Mouse (Mus musculus) kidney, postnatal 0 days (tissue): Measurements from ENCODE around the gene Zfp57. TPM values are rescaled to one million over a fixed set of nuclear protein-coding genes. Genes with fewer than 3 reads are reported as not detected.
"Not testable (repeated sequence)": the region's sequence is repeated elsewhere in the genome, so short reads cannot be mapped to it uniquely, and the experiment has no call there.

Source experiments
- ATAC-seq: fragments of 200-750 bp; cut with Nextera tagmentation; replicated peaks from 2 replicates; pipeline ENCODE4 v1.8.0; 2017; ENCODE audit warnings: low read depth, moderate number of reproducible peaks, moderate TSS enrichment, moderate library complexity; ENCODE audit not compliant: low FRiP score
- DNase-seq: peaks from one replicate; pipeline ENCODE4 v3.0.0-alpha.2; 2016; ENCODE audit warnings: low spot score
- H3K27ac ChIP-seq: fragments of 300-500 bp; sonication (generic); 2 replicates; pipeline ENCODE4 v1.5.1; 2014; ENCODE audit warnings: mild to moderate bottlenecking
- H3K27me3 ChIP-seq: fragments of 300-500 bp; sonication (generic); 2 replicates; pipeline ENCODE4 v1.6.1; 2014; ENCODE audit warnings: low read length, mixed read lengths; ENCODE audit not compliant: insufficient read depth
- H3K36me3 ChIP-seq: fragments of 300-500 bp; sonication (generic); 2 replicates; pipeline ENCODE4 v1.6.1; 2014; ENCODE audit warnings: low read length, mixed read lengths; ENCODE audit not compliant: insufficient read depth
- H3K4me1 ChIP-seq: fragments of 300-500 bp; sonication (generic); replicated peaks from 2 replicates; pipeline ENCODE4 v1.6.1; 2014; ENCODE audit warnings: antibody characterized with exemption, low read length, mixed read lengths; ENCODE audit not compliant: insufficient read depth
- H3K4me2 ChIP-seq: fragments of 300-500 bp; sonication (generic); 2 replicates; pipeline ENCODE4 v1.6.1; 2014; ENCODE audit warnings: mild to moderate bottlenecking, low read length, moderate library complexity, mixed read lengths
- H3K4me3 ChIP-seq: fragments of 300-500 bp; sonication (generic); replicated peaks from 2 replicates; pipeline ENCODE4 v1.5.1; 2014; ENCODE audit warnings: low read depth, low read length
- H3K9ac ChIP-seq: fragments of 300-500 bp; sonication (generic); 2 replicates; pipeline ENCODE4 v1.6.1; 2014; ENCODE audit warnings: low read depth, low read length
- H3K9me3 ChIP-seq: fragments of 300-500 bp; sonication (generic); replicated peaks from 2 replicates; pipeline ENCODE4 v1.6.1; 2016; ENCODE audit warnings: low read length, inconsistent platforms, mixed read lengths
- CTCF ChIP-seq: IDR thresholded peaks from 2 replicates; pipeline ENCODE4 v1.5.1; 2016; ENCODE audit warnings: antibody characterized with exemption, low read depth, mild to moderate bottlenecking, moderate library complexity
- WGBS: fragments of 180-500 bp; shearing (Covaris S2); extraction: QIAGEN DNeasy Blood & Tissue Kit; methylation state at CpG from one replicate; pipeline ENCODE4 v1.1.7; 2014; 5-methylcytosine and 5-hydroxymethylcytosine counted together
- polyA plus RNA-seq: library from polyadenylated mRNA; unstranded; fragments of >200 nt; fragmentation: Nextera tagmentation; extraction: Ambion mirVana; gene quantifications from 2 replicates; pipeline ENCODE4 v1.2.1, GENCODE M21; 2015

Zfp57 gene
- polyA plus RNA-seq, 1 experiment from 2014 or later: 28.2 TPM

DNA sequence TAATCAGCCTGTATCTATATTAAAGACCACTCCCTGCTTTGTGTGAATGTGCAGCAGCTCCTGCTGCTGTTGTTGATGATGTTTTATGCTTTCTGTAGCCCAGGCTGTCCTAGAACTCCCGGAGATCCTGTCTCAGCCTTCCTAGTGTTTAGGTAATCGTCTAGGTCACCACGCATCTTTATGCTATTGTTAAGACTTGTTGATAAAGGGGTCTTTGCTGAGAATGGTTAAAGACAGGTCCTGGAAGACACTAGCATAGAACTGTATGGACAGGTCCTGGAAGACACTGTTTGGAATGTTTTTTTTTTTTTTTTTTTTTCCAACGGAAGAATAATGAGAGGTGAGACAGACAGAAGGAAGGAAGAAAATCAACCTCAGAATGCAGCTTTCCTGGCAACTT lies 2.4 kb downstream of the Zfp57 start:
- Histone ChIP-seq H3K4me3 (peak overlapping the region; percentile 56), H3K9ac (peak overlapping the region; percentile 64), H3K4me1 (no peaks in the 10 kb centered on the region), H3K36me3 (no peaks in the 10 kb centered on the region; the same call in 1 of the 2 replicates), H3K9me3 (no peaks in the 10 kb centered on the region), H3K27me3 (no peaks in the 10 kb centered on the region), H3K4me2 (peak overlapping the region; percentile 70), H3K27ac (no peak overlapping the region)
- DNase-seq: peak; percentile 21
- WGBS: 34% methylated on average over 4 of the region's 4 CpGs
- ATAC-seq: no peak
- no peak for TF ChIP-seq CTCF

DNA sequence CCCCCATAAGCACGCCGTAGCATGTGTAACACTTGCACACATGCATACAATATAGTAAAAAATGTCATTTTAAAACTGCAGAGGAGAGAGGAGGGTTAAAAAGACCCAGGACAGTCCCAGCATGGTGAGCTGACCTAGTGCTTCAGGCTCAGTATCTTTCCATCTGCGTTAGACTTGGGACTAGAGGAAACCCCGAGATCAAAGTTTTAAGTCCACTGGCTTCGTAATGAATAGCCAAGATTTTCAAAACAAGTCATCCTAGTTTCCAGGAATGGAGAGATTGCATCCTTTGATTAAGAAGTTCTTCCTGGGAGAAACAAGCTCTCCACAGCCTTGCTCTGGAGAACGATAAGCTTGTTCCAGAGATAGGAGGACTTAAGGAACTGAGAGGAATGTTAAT lies 7.2 kb downstream of the Zfp57 start:
- no peaks in the 10 kb centered on the region for H3K4me1 ChIP-seq
- H3K9me3 ChIP-seq: no peaks in the 10 kb centered on the region
- no peak overlapping the region for H3K9ac ChIP-seq
- ATAC-seq (no peak), DNase-seq (no peak)
- no peaks in the 10 kb centered on the region for H3K27me3 ChIP-seq
- no peak for TF ChIP-seq CTCF
- no peak overlapping the region for H3K4me3 ChIP-seq
- H3K36me3 ChIP-seq: peaks cover 7% of the 10 kb centered on the region; the same call in 1 of the 2 replicates
- H3K4me2 ChIP-seq: no peak overlapping the region
- 82% methylated on average over 6 of the region's 6 CpGs for WGBS
- H3K27ac ChIP-seq: no peak overlapping the region

DNA sequence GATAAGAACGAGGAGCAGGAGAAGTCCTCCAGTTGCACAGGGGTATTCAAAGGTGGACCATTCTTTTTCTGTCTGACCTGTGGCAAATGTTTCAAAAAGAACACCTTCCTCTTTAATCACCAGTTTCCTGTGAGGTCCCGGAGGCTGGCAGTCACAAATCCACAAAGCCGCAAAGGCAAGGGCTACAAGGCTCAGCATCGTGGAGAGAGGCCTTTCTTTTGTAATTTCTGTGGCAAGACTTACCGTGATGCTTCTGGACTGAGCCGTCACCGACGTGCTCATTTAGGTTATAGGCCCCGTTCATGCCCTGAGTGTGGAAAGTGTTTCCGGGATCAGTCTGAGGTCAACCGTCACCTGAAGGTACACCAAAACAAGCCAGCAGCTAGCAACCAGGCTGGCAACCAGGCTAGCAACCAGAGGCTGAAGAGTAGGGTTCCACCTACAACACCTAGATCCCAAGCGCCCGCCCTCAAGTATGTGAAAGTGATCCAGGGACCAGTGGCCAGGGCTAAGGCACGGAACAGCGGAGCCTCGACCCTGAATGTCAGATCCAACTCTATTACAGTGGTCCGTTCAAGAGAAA lies 8.6 kb downstream of the Zfp57 start:
- H3K36me3 ChIP-seq: peaks cover 7% of the 10 kb centered on the region; the same call in 1 of the 2 replicates
- H3K9ac ChIP-seq: no peak overlapping the region
- no peak for TF ChIP-seq CTCF
- no peaks in the 10 kb centered on the region for H3K4me1 ChIP-seq
- H3K9me3 ChIP-seq: no peaks in the 10 kb centered on the region
- ATAC-seq (no peak), DNase-seq (no peak)
- no peak overlapping the region for H3K4me3 ChIP-seq
- H3K4me2 ChIP-seq: no peak overlapping the region
- 92% methylated on average over 17 of the region's 17 CpGs for WGBS
- no peak overlapping the region for H3K27ac ChIP-seq
- H3K27me3 ChIP-seq: no peaks in the 10 kb centered on the region

DNA sequence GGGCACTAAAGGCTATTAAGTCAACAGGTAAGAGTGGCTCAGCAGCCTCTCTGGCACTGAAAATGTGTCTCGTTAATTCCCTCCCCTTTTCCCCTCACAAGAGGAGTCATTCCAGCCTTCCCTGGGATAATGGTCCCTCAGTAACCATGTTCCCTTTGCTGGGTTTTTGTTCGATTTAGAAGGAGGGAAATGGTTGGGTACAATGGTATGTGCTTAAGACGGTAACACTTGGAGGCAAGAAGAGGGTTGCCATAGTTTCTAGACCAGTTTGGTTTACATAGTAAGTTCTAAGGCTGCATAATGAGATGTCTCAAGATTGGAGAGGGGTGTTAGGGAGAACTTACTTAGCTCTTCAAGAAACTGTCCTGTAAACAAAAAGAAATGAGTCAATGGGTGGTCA lies 10.8 kb downstream of the Zfp57 start:
- no peak for TF ChIP-seq CTCF
- H3K4me3 ChIP-seq: no peak overlapping the region
- no peaks in the 10 kb centered on the region for H3K9me3 ChIP-seq
- H3K9ac ChIP-seq: no peak overlapping the region
- H3K27me3 ChIP-seq: no peaks in the 10 kb centered on the region
- DNase-seq (no peak), ATAC-seq (no peak)
- WGBS: 86% methylated on average over 3 of the region's 3 CpGs
- peaks cover 7% of the 10 kb centered on the region; the same call in 1 of the 2 replicates for H3K36me3 ChIP-seq
- no peak overlapping the region for H3K27ac ChIP-seq
- H3K4me1 ChIP-seq: no peaks in the 10 kb centered on the region
- H3K4me2 ChIP-seq: no peak overlapping the region

DNA sequence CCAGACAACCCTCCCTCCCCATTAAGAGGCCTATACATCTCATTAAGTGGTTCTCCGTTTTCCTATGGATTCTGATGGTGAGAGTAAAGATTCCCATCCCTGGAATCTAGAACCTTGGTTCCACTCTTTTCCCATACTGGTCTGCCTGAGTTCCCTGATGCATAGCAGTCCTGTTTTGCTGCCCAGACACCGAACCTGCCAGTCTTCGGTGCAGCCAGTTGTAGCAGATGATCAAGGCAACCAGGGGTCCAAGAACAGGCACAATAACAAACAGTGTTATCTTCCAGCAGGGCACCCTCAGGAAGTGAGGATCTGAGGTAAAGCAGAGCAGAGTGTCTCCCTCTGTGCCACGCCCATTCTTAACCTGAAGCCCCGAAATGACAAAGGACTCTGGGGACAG lies 11.2 kb downstream of the Zfp57 start:
- no peaks in the 10 kb centered on the region for H3K9me3 ChIP-seq
- no peaks in the 10 kb centered on the region for H3K4me1 ChIP-seq
- H3K36me3 ChIP-seq: peaks cover 7% of the 10 kb centered on the region; the same call in 1 of the 2 replicates
- H3K9ac ChIP-seq: no peak overlapping the region
- H3K27ac ChIP-seq: no peak overlapping the region
- no peak overlapping the region for H3K4me2 ChIP-seq
- 65% methylated on average over 5 of the region's 5 CpGs for WGBS
- ATAC-seq (no peak), DNase-seq (no peak)
- H3K27me3 ChIP-seq: no peaks in the 10 kb centered on the region
- TF ChIP-seq CTCF: no peak
- no peak overlapping the region for H3K4me3 ChIP-seq

DNA sequence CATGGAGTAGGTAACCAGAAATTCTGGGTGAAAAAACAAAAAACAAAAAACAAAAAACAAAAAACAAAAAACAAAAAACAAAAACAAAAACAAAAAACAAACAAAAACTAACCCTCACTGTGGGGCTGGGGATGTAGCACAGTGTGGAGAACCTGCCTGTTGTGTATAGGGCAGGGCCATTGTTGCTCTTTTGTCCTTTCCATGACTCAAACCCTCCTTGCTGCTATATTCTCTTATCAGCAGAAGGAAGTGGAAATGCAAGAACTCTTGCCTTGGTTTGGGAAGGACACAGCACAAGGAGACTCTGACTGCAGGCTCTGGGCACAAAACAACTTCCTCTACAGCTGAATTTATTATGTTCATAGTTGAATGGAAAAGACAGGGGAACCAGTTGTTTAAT lies 15.4 kb downstream of the Zfp57 start:
- Histone ChIP-seq H3K27me3 (no peaks in the 10 kb centered on the region), H3K4me1 (no peaks in the 10 kb centered on the region), H3K9ac (no peak overlapping the region), H3K9me3 (no peaks in the 10 kb centered on the region), H3K4me2 (no peak overlapping the region), H3K4me3 (no peak overlapping the region), H3K27ac (no peak overlapping the region), H3K36me3 (no peaks in the 10 kb centered on the region)
- TF ChIP-seq CTCF: no peak
- no peak for DNase-seq
- no peak for ATAC-seq

DNA sequence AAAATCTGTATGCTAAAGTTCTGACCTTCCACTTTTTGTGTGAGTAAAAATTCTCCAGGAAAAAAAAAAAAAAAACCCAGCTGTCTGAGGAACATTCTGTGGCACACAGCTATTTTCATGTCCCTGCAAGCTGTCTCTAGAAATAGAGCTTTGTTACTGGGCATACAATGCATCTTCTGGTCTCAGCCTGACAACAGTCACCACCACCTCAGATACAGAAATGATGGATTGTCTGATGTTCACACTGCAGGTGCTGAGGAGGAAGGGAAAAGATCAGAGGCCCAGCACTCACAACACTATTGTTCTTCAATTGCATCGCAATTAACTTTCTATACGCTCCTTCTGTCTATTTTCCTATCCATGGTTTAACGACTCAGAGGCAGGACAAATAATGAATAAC lies 17.4 kb downstream of the Zfp57 start:
- Histone ChIP-seq H3K4me1 (no peaks in the 10 kb centered on the region), H3K4me2 (no peak overlapping the region), H3K9ac (no peak overlapping the region), H3K9me3 (no peaks in the 10 kb centered on the region), H3K27me3 (no peaks in the 10 kb centered on the region), H3K4me3 (no peak overlapping the region), H3K27ac (no peak overlapping the region), H3K36me3 (no peaks in the 10 kb centered on the region)
- WGBS: 78% methylated on average over 3 of the region's 3 CpGs
- ATAC-seq: no peak
- TF ChIP-seq CTCF: no peak
- DNase-seq: no peak

DNA sequence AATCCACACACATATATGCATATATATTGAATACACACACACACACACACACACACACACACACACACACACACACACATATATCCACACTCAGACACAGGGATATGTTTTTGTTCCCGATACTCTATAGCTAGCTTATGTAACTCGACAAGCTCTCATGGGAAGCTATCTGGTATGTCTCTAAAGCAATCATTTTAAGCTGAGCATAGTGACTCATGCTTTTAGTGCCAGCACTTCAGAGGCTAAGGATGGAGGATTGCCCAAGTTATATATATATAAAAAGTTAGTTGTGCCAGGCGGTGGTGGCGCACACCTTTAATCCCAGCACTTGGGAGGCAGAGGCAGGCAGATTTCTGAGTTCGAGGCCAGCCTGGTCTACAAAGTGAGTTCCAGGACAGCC lies 18.3 kb downstream of the Zfp57 start:
- not testable (repeated sequence) for ATAC-seq, H3K27me3 ChIP-seq, H3K36me3 ChIP-seq, DNase-seq, H3K4me2 ChIP-seq, H3K4me1 ChIP-seq, H3K9me3 ChIP-seq, H3K9ac ChIP-seq, H3K4me3 ChIP-seq, H3K27ac ChIP-seq
- WGBS: 97% methylated on average over 5 of the region's 5 CpGs
